14 mouse cellular contexts compared by ENCODE assay signal in the genomic region with DNA sequence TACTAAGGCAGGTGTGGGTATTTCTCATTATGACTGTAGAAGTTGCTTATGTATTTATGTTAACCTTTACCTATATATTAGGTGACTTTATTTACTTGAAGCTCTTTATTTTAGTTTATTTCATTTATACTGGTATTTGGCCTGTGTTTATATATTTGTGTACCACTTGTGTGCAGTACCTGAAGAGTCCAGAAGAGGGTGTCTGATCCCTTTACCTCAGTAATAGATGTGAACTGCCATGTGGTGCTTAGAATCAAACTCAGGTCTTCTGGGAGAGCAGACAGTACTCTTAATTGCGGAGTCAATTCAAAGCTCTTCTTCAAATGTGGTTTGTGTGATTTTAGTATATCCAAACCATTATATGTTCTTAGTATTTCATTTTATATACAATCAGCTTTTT. TPM values are rescaled to one million over a fixed set of nuclear protein-coding genes. Genes with fewer than 3 reads are reported as not detected.
DNase-seq lines count a peak whose midpoint lies in the region; ATAC-seq and TF ChIP-seq lines count a peak whose summit lies in the region.
"Had no signal": no experiment of that assay in that cellular context is flagged by ENCODE, and none has a peak within 500 bp of the region (broad histone marks: within the 10 kb centered on the region; RNA-seq: fewer than 3 reads in every experiment).

No protein-coding gene starts in this region.

- H3K4me2 ChIP-seq in intestine, postnatal 0 days (replicated peaks; ENCODE audit: low read depth), result no peak overlapping the region
- no peak overlapping the region for H3K4me2 ChIP-seq in intestine, embryonic 16.5 days (ENCODE audit: low read depth, low read length)
- H3K4me2 ChIP-seq in midbrain, postnatal 0 days (ENCODE audit: low read depth, low read length, poor library complexity, severe bottlenecking), result no peak overlapping the region
- no peak overlapping the region for H3K4me2 ChIP-seq in midbrain, embryonic 15.5 days

- no peak overlapping the region for H3K27ac ChIP-seq in intestine, postnatal 0 days (ENCODE audit: low read depth, low read length)
- H3K27ac ChIP-seq in intestine, embryonic 16.5 days (ENCODE audit: low read length), result no peak overlapping the region
- no peak overlapping the region for H3K27ac ChIP-seq in midbrain, postnatal 0 days (ENCODE audit: low read depth, low read length)
- no peak overlapping the region for H3K27ac ChIP-seq in midbrain, embryonic 15.5 days
- H3K27ac ChIP-seq in ES-E14 (ENCODE audit: insufficient read depth, low read depth, low read length, poor library complexity, severe bottlenecking), result no peak overlapping the region
- H3K27ac ChIP-seq: macrophage had no signal

- in situ Hi-C loops in ES-E14 (cut with MboI; ENCODE audit: low sequenced_read_pairs in 2 of 2, unreplicated experiment in 2 of 2), result no loop called here

- peaks cover 5% of the 10 kb centered on the region; the same call in 1 of the 2 replicates for H3K36me3 ChIP-seq in intestine, postnatal 0 days (ENCODE audit: control insufficient read depth, insufficient read depth)
- peaks cover 5% of the 10 kb centered on the region; the same call in 1 of the 2 replicates for H3K36me3 ChIP-seq in intestine, embryonic 16.5 days (ENCODE audit: control insufficient read depth, insufficient read depth, low read length)
- peaks cover 4% of the 10 kb centered on the region; the same call in 1 of the 2 replicates for H3K36me3 ChIP-seq in midbrain, postnatal 0 days (ENCODE audit: insufficient read depth, low read length)
- no peaks in the 10 kb centered on the region for H3K36me3 ChIP-seq in midbrain, embryonic 15.5 days (replicated peaks)
- H3K36me3 ChIP-seq in ES-E14 (ENCODE audit: control insufficient read depth, insufficient read depth, low read length, poor library complexity, severe bottlenecking), result peaks cover 4% of the 10 kb centered on the region

- peak; percentile 38 for TF ChIP-seq CTCF in intestine, postnatal 0 days (IDR thresholded peaks at IDR 0.05; ENCODE audit: low read depth)
- TF ChIP-seq CTCF in midbrain, postnatal 0 days (IDR thresholded peaks at IDR 0.05), result peak; percentile 49

- no peak for ATAC-seq in intestine, postnatal 0 days
- no peak for ATAC-seq in intestine, embryonic 16.5 days
- ATAC-seq in midbrain, postnatal 0 days (ENCODE audit: low FRiP score), result no peak
- no peak for ATAC-seq in midbrain, embryonic 15.5 days (replicated peaks)
- peak; percentile 54; the same call in 1 of the 2 replicates for ATAC-seq in erythroid progenitor cell, adult 5-6 weeks (replicated peaks; ENCODE audit: low FRiP score, poor library complexity, severe bottlenecking)
- ATAC-seq: inflammation-experienced regulatory T-cells, adult 6 months had no signal

- H3K4me1 ChIP-seq in intestine, postnatal 0 days (replicated peaks; ENCODE audit: control insufficient read depth, insufficient read depth, low read length), result no peaks in the 10 kb centered on the region
- H3K4me1 ChIP-seq in intestine, embryonic 16.5 days (ENCODE audit: control insufficient read depth, insufficient read depth, low read length), result no peaks in the 10 kb centered on the region
- no peaks in the 10 kb centered on the region for H3K4me1 ChIP-seq in midbrain, postnatal 0 days (ENCODE audit: insufficient read depth, low read length)
- H3K4me1 ChIP-seq in midbrain, embryonic 15.5 days, result no peaks in the 10 kb centered on the region
- no peaks in the 10 kb centered on the region for H3K4me1 ChIP-seq in ES-E14 (ENCODE audit: control insufficient read depth in 2 of 2, insufficient read depth in 2 of 2, low read length in 2 of 2, poor library complexity in 1 of 2)

- no peak for DNase-seq in midbrain, postnatal 0 days (ENCODE audit: low spot score)
- peak; percentile 34 for DNase-seq in ES-E14 (ENCODE audit: low read depth, low spot score)
- DNase-seq in layer of hippocampus, postnatal 36 days, result no peak
- no peak for DNase-seq in cerebellum, postnatal 36 days
- DNase-seq: cerebellum, postnatal 25 days; left cerebral cortex, postnatal 4 days had no signal

- H3K4me3 ChIP-seq in intestine, postnatal 0 days (ENCODE audit: low read depth, low read length), result no peak overlapping the region
- H3K4me3 ChIP-seq in intestine, embryonic 16.5 days (ENCODE audit: low read length), result no peak overlapping the region
- no peak overlapping the region for H3K4me3 ChIP-seq in midbrain, postnatal 0 days (ENCODE audit: low read depth, low read length)
- H3K4me3 ChIP-seq in midbrain, embryonic 15.5 days, result no peak overlapping the region
- H3K4me3 ChIP-seq in ES-E14 (ENCODE audit: insufficient read depth in 1 of 2, low read depth in 1 of 2, low read length in 2 of 2, poor library complexity in 1 of 2, severe bottlenecking in 1 of 2), result no peak overlapping the region
- H3K4me3 ChIP-seq: erythroblast, embryonic 14.5 days; myocyte had no signal

- H3K9ac ChIP-seq in intestine, postnatal 0 days (ENCODE audit: low read depth, low read length), result no peak overlapping the region
- H3K9ac ChIP-seq in intestine, embryonic 16.5 days (ENCODE audit: low read depth, low read length), result no peak overlapping the region
- H3K9ac ChIP-seq in midbrain, postnatal 0 days (replicated peaks; ENCODE audit: low read length, poor library complexity, severe bottlenecking), result no peak overlapping the region
- H3K9ac ChIP-seq in midbrain, embryonic 15.5 days, result no peak overlapping the region
- H3K9ac ChIP-seq in ES-E14 (ENCODE audit: insufficient read depth, low read depth, low read length, poor library complexity, severe bottlenecking), result no peak overlapping the region

- no peaks in the 10 kb centered on the region for H3K27me3 ChIP-seq in intestine, postnatal 0 days (replicated peaks; ENCODE audit: control insufficient read depth, insufficient read depth, low read length)
- no peaks in the 10 kb centered on the region for H3K27me3 ChIP-seq in intestine, embryonic 16.5 days (replicated peaks; ENCODE audit: control insufficient read depth, insufficient read depth, low read length)
- H3K27me3 ChIP-seq in midbrain, postnatal 0 days (ENCODE audit: insufficient read depth, low read length), result no peaks in the 10 kb centered on the region
- no peaks in the 10 kb centered on the region for H3K27me3 ChIP-seq in midbrain, embryonic 15.5 days (replicated peaks)

- WGBS in intestine, postnatal 0 days, result 95% methylated on average over 1 of the region's 1 CpGs
- 98% methylated on average over 1 of the region's 1 CpGs for WGBS in intestine, embryonic 16.5 days
- 97% methylated on average over 1 of the region's 1 CpGs for WGBS in midbrain, postnatal 0 days
- WGBS in midbrain, embryonic 15.5 days, result 100% methylated on average over 1 of the region's 1 CpGs

- H3K9me3 ChIP-seq in intestine, postnatal 0 days (ENCODE audit: control insufficient read depth), result no peaks in the 10 kb centered on the region
- no peaks in the 10 kb centered on the region for H3K9me3 ChIP-seq in intestine, embryonic 16.5 days (ENCODE audit: control insufficient read depth, low read length)
- no peaks in the 10 kb centered on the region for H3K9me3 ChIP-seq in midbrain, postnatal 0 days (ENCODE audit: low read length)
- no peaks in the 10 kb centered on the region for H3K9me3 ChIP-seq in midbrain, embryonic 15.5 days
- no peaks in the 10 kb centered on the region for H3K9me3 ChIP-seq in ES-E14 (ENCODE audit: control insufficient read depth, insufficient read depth, low read depth, low read length)

TF ChIP-seq in ES-E14, 5 proteins besides CTCF, POLR2A, EP300 and RAD21:
- TF ChIP-seq HCFC1 (IDR thresholded peaks at IDR 0.05; ENCODE audit: borderline replicate concordance, insufficient read depth, low read length) (no peak), ZC3H11A (IDR thresholded peaks at IDR 0.05; ENCODE audit: borderline replicate concordance, low read depth, low read length) (no peak), CHD2 (IDR thresholded peaks at IDR 0.05; ENCODE audit: low read depth, low read length) (no peak), ZNF384 (IDR thresholded peaks at IDR 0.05; ENCODE audit: low read depth, low read length) (no peak), MAFK (IDR thresholded peaks at IDR 0.05; ENCODE audit: insufficient read depth, low read depth, low read length) (no peak)

RNA-seq across cellular contexts. Expression of a gene that starts 35.6 kb away (rescaled TPM):
- 8.8 and 8.9 TPM in 2 replicates for polyA plus RNA-seq in intestine, postnatal 0 days (2015; fragmentation: Nextera tagmentation; extraction: Ambion mirVana)
- 8.4 and 9.3 TPM in 2 replicates for polyA plus RNA-seq in intestine, embryonic 16.5 days (2015; fragmentation: Nextera tagmentation; extraction: Ambion mirVana)
- total RNA-seq in midbrain, postnatal 0 days (2014; rRNA removed), result 66.5 and 81.1 TPM in 2 replicates
- polyA plus RNA-seq in midbrain, postnatal 0 days (2015; fragmentation: Nextera tagmentation; extraction: Ambion mirVana), result 12.3 and 15.3 TPM in 2 replicates
- polyA plus RNA-seq in midbrain, embryonic 15.5 days (2015; fragmentation: Nextera tagmentation; extraction: Ambion mirVana), result 18.8 and 20.9 TPM in 2 replicates
- 75.5 and 96.2 TPM in 2 replicates for total RNA-seq in ES-E14 (2012; rRNA removed)
- 33.9 and 55.3 TPM in 2 replicates for total RNA-seq in erythroid progenitor cell, adult 5-6 weeks (2015; ENCODE audit: low replicate concordance)
- total RNA-seq in erythroid progenitor cell, adult 5-6 weeks (2017; ENCODE audit: low replicate concordance), result 67.9 and 85.7 TPM in 2 replicates
- total RNA-seq in layer of hippocampus, postnatal 36 days (2021), result 10 to 100 TPM; 47.8 to 53.8 TPM
